Mouse (Mus musculus) kidney, adult 10 weeks (tissue): Measurements from ENCODE around the gene Krtap5-1. TPM values are rescaled to one million over a fixed set of nuclear protein-coding genes. Genes with fewer than 3 reads are reported as not detected.

Experiments used
- polyA plus RNA-seq: library from polyadenylated mRNA; stranded (reverse); fragments of 350-450 nt; fragmentation: Illumina TruSeq; extraction: RNeasy Lipid Tissue Mini Kit (QIAGEN cat#74804); gene quantifications from one replicate; pipeline ENCODE4 v1.2.3, GENCODE M21; 2014; ENCODE audit warnings: low read depth, low replicate concordance

Gene Krtap5-1
- not detected for polyA plus RNA-seq

DNA sequence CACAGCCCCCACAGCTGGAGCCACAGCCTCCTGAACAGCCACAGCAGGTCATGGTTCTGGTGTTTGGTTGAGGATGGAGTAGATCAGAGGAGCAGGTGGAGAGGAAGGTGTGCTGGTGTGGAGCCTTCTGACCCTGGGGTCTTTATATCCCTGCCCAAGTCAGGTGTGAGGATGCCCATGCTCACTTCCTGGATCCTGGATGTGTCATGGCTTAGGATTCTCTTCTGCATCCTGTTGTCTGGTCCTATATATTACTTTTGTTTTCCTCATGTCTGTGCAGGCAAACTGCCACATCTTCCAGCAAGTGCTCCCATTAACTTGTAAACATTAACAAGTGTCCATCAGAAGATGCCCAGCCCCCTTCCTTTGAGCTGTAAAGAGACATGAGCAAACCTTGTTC, at the start of gene Krtap5-1:
Gene Krtap5-1, minus strand, starts transcription at position 101 of the 400 bp plus-strand sequence.

DNA sequence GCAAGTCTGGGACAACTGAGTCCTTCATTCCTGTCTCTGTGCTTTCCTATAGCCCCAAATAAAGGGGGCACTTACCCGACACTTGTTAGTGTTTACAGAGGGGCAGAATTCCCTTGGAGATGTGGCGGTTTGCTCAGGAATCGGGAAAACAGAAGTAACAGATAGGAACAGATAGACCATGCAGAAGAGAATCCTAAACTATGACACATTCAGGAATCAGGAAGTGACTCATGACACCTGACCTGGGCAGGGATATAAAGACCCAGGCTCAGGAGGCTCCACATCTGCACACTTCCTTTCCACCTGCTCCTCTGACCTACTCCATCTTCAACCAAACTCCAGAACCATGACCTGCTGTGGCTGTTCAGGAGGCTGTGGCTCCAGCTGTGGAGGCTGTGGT, 6.3 kb upstream of the Krtap5-1 start, which contains the start of gene Krtap5-4:
Gene Krtap5-4, plus strand, starts transcription at position 301 of the 400 bp plus-strand sequence.

DNA sequence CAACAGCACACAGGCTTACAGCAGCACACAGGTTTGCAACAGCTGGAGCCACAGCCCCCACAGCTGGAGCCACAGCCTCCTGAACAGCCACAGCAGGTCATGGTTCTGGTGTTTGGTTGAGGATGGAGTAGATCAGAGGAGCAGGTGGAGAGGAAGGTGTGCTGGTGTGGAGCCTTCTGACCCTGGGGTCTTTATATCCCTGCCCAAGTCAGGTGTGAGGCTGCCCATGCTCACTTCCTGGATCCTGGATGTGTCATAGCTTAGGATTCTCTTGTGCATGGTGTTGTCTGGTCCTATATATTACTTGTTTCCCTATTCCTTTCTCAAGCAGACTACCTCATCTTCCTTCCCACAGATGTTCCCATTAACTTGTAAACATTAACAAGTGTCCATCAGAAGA, 22.7 kb downstream of the Krtap5-1 start, which contains the start of gene Gm4559:
Gene Gm4559, minus strand, starts transcription at position 101 of the 400 bp plus-strand sequence.

DNA sequence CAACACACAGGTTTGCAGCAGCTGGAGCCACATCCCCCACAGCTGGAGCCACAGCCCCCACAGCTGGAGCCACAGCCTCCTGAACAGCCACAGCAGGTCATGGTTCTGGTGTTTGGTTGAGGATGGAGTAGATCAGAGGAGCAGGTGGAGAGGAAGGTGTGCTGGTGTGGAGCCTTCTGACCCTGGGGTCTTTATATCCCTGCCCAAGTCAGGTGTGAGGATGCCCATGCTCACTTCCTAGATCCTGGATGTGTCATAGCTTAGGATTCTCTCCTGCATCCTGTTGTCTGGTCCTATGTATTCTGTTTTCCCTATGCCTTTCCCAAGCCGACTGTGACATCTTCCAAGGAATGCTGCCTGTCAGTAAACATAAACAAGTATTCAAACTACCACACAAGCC, 38.7 kb downstream of the Krtap5-1 start, which contains the start of gene Gm2431:
Gene Gm2431, minus strand, starts transcription at position 101 of the 400 bp plus-strand sequence.

Other genes with a start within 250 kb of the Krtap5-1 start
- gene Mob2, start 236.1 kb downstream of the Krtap5-1 start, polyA plus RNA-seq, result 10.8 TPM
- gene Dusp8, start 201.3 kb downstream of the Krtap5-1 start, polyA plus RNA-seq, result 0.28 TPM
- not detected for gene Gm45618, start 176.4 kb downstream of the Krtap5-1 start, polyA plus RNA-seq
- not detected for gene Gm39115, start 161.1 kb downstream of the Krtap5-1 start, polyA plus RNA-seq
- not detected for gene Gm45337, start 152.5 kb downstream of the Krtap5-1 start, polyA plus RNA-seq
- gene Gm29735, start 140.0 kb downstream of the Krtap5-1 start, polyA plus RNA-seq, result not detected
- gene Gm4553, start 131.4 kb downstream of the Krtap5-1 start, polyA plus RNA-seq, result not detected
- gene Krtap5-2, start 121.1 kb downstream of the Krtap5-1 start, polyA plus RNA-seq, result not detected
- not detected for gene Gm10153, start 106.7 kb downstream of the Krtap5-1 start, polyA plus RNA-seq
- gene Krtap5-3, start 95.8 kb downstream of the Krtap5-1 start, polyA plus RNA-seq, result not detected
- not detected for gene Gm7579, start 85.3 kb downstream of the Krtap5-1 start, polyA plus RNA-seq
- not detected for gene Krtap5-5, start 67.1 kb downstream of the Krtap5-1 start, polyA plus RNA-seq
- gene Gm40460, start 56.0 kb downstream of the Krtap5-1 start, polyA plus RNA-seq, result not detected
- gene Gm2431, start 38.8 kb downstream of the Krtap5-1 start, polyA plus RNA-seq, result not detected
- gene Gm4559, start 22.8 kb downstream of the Krtap5-1 start, polyA plus RNA-seq, result not detected
- not detected for gene Krtap5-4, start 6.4 kb upstream of the Krtap5-1 start, polyA plus RNA-seq
- gene Ifitm10, start 76.6 kb upstream of the Krtap5-1 start, polyA plus RNA-seq, result not detected
- 33.5 TPM for gene Gm49369, start 85.5 kb upstream of the Krtap5-1 start, polyA plus RNA-seq
- 46.4 TPM for gene Ctsd, start 90.9 kb upstream of the Krtap5-1 start, polyA plus RNA-seq
- gene Syt8, start 137.7 kb upstream of the Krtap5-1 start, polyA plus RNA-seq, result not detected
- not detected for gene Tnni2, start 144.7 kb upstream of the Krtap5-1 start, polyA plus RNA-seq
- 1.6 TPM for gene Lsp1, start 163.7 kb upstream of the Krtap5-1 start, polyA plus RNA-seq
- not detected for gene Tnnt3, start 201.7 kb upstream of the Krtap5-1 start, polyA plus RNA-seq
- 1.1 TPM for gene Mrpl23, start 235.6 kb upstream of the Krtap5-1 start, polyA plus RNA-seq